Mouse (Mus musculus): ENCODE measurements around the gene Rspo4.

Rspo4 gene

GRCm38 (mm10) chr2:151910498-151910897 lies 67.8 kb downstream of the Rspo4 start:
- no peak for ATAC-seq (ENCODE audit: insufficient number of reproducible peaks, low FRiP score, low TSS enrichment)

- ATAC-seq (ENCODE audit: insufficient number of reproducible peaks, low FRiP score, low TSS enrichment) = no peak
Observed at GRCm38 (mm10) chr2:151910919-151911500, 68.3 kb downstream of the Rspo4 start, which contains the start of gene Angpt4. Gene Angpt4, plus strand, starts transcription at chr2:151911210.

DNA sequence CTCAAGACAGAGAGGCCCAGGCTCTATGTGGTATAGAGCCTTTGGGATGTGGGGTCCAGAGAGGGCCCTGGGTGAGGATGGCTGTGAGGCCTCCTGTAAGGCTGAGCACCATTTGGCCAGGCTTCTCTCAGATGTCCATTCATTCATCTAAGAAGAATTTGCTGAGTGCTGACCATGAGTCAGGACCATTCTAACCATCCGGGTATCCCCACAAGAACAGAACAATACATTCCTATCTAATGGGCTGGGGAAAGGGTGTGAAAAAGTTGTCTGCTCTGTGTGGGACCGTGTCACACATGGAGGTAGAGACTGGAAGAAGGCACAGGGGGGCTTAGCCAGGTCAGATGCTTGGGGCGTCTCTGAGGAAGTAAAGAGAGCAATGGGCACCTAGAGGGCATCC lies 69.0 kb downstream of the Rspo4 start:
- ATAC-seq (ENCODE audit: insufficient number of reproducible peaks, low FRiP score, low TSS enrichment) = no peak

DNA sequence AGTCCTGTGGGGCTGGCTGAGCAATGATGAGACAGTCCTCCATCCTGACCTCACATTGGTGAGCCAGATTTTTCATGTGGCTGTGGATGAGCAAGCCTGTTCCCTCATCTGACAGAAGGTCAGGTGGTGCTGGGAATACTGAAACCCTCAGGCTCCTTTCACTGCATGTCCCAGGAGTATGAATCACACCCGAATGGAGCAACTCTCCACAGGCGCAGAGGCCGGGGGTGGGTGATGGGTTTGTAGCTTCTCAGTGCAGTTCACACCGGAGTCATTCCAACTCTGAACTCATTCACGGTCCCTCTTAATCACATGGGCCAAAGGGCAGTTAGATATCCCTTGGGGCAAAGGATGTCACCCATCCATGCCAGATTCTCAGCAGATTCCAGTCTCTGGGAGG lies 71.4 kb downstream of the Rspo4 start:
- ATAC-seq (ENCODE audit: insufficient number of reproducible peaks, low FRiP score, low TSS enrichment) = no peak

DNA sequence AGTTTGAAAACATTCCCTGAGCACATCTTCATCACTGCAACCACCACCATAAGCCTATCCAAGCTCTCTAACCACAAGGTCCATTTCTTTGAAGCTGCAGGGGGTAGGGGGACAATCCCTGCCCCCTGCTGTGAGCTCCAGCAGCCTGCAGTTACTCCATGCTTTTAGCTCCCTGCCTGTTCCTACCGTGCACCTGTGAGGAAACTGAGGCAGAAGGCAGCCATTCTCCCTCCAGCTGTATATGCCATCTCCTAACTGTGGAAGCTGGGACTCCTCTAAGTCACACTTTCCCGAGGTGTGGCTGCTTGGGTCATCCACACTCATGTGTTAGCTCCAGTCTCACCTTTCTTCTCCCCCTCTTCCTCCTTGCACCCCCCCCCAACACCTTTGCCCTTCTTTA lies 72.4 kb downstream of the Rspo4 start:
- no peak for ATAC-seq (ENCODE audit: insufficient number of reproducible peaks, low FRiP score, low TSS enrichment)

DNA sequence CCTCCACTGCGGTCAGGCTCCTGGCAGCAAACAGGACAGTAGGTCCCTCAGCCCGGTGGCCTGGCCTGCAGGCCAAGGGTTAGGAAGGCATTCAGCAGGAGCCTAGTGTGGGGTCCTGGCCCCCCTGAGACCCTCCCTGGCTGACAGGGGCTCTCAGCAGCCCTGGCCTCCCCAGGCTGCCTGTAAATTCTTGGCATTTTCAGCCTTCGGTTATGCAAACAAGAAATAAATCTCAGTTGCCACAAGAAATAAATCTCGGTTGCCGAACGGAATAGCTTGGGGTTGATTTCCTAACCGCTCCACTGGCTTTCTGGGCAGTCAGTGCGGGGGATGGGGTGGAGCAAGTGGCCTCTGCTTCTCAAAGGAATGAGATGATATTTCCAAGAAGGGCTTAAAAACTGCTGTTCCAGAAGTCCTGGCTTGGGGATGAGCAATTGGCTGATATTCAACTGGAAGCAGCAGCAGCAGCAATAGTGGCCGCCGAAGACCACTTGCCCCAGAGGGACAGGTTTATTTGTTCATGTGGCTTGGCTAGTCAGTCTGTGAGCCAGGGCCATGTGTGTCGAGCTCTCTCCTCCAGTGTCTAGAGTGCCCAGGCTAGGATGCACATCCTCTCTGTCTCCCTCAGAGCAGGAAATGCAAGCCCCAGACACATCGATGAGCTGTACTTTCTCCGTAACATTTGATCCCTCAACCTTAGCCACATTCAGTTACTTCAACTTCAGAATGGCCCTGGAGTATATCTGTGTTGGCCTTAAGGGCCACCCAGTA lies 73.5 kb downstream of the Rspo4 start:
- ATAC-seq (ENCODE audit: insufficient number of reproducible peaks, low FRiP score, low TSS enrichment) = no peak

DNA sequence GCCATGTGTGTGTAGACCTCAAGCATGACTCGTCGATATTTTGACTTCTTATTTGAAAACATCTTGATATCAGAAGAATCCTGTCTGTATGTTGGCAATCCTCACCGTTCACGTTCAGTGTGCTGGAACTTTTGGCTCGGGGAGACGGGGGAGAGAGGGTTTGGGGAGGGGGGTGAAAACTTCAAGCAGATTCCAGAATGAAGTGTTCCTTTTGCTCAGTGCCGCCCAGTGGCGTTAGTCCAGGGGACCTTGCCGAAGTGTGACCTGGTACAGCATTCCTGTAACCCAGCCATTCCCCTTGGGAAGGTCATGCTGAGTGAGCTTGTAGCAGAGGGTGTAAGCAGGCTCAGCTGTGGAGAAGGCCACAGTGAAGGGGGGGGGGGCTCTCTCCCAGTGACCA lies 76.4 kb downstream of the Rspo4 start:
- no peak for ATAC-seq (ENCODE audit: insufficient number of reproducible peaks, low FRiP score, low TSS enrichment)

DNA sequence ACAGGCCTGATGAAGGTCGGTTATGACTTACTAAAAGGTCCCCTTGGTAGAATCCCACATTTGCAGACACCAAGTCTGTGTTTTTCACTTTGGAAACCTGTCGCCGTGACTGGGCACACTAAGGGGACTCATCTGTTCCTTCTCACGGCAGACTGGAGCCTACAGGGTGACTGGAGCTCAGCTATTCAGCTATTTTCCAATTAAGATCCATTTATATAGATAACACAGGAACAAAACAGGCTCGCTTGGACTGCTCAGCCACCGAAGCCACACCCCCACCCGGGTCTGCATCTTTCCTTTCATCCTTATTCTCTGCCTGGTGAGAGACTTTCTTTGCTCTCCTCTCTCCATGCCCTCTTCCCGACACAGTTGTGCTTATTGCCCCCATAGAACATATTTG lies 78.3 kb downstream of the Rspo4 start:
- no peak for ATAC-seq (ENCODE audit: insufficient number of reproducible peaks, low FRiP score, low TSS enrichment)

GRCm38 (mm10) chr2:151921596-151921995 lies 78.9 kb downstream of the Rspo4 start:
- no peak for ATAC-seq (ENCODE audit: insufficient number of reproducible peaks, low FRiP score, low TSS enrichment)
